Mouse (Mus musculus) neural tube, embryonic 14.5 days (tissue): ENCODE data around the gene Syngr4. TPM values are rescaled to one million over a fixed set of nuclear protein-coding genes. Genes with fewer than 3 reads are reported as not detected.
"Not testable (repeated sequence)": the region's sequence is repeated elsewhere in the genome, so short reads cannot be mapped to it uniquely, and the experiment has no call there.

Experiments
- ATAC-seq: fragments of 200-750 bp; cut with Nextera tagmentation; 2 replicates; pipeline ENCODE4 v1.8.0; 2017; ENCODE audit warnings: low read depth, mild to moderate bottlenecking, moderate TSS enrichment, moderate library complexity
- H3K27ac ChIP-seq: fragments of 300-500 bp; sonication (generic); 2 replicates; pipeline ENCODE4 v1.5.1; 2014; ENCODE audit warnings: low read depth, mild to moderate bottlenecking, control low read depth, low read length, moderate library complexity, mixed read lengths
- H3K27me3 ChIP-seq: fragments of 300-500 bp; sonication (generic); 2 replicates; pipeline ENCODE4 v1.6.1; 2014; ENCODE audit warnings: low read length; ENCODE audit not compliant: control insufficient read depth, insufficient read depth
- H3K36me3 ChIP-seq: fragments of 300-500 bp; sonication (generic); 2 replicates; pipeline ENCODE4 v1.6.1; 2014; ENCODE audit warnings: low read length, mixed read lengths; ENCODE audit not compliant: control insufficient read depth, insufficient read depth
- H3K4me1 ChIP-seq: fragments of 300-500 bp; sonication (generic); 2 replicates; pipeline ENCODE4 v1.6.1; 2014; ENCODE audit warnings: low read length; ENCODE audit not compliant: control insufficient read depth, insufficient read depth
- H3K4me2 ChIP-seq: fragments of 300-500 bp; sonication (generic); 2 replicates; pipeline ENCODE4 v1.6.1; 2014; ENCODE audit warnings: mild to moderate bottlenecking, low read depth, low read length, control low read depth
- H3K4me3 ChIP-seq: fragments of 300-500 bp; sonication (generic); 2 replicates; pipeline ENCODE4 v1.5.1; 2014; ENCODE audit warnings: low read depth, low read length, control low read depth, mixed read lengths
- H3K9ac ChIP-seq: fragments of 300-500 bp; sonication (generic); replicated peaks from 2 replicates; pipeline ENCODE4 v1.6.1; 2014; ENCODE audit warnings: low read depth, mild to moderate bottlenecking, control low read depth, low read length, mixed read lengths
- H3K9me3 ChIP-seq: fragments of 300-500 bp; sonication (generic); 2 replicates; pipeline ENCODE4 v1.6.1; 2016; ENCODE audit warnings: low read length; ENCODE audit not compliant: control insufficient read depth
- WGBS: fragments of 180-500 bp; shearing (Covaris S2); extraction: QIAGEN DNeasy Blood & Tissue Kit; methylation state at CpG from one replicate; pipeline ENCODE4 v1.1.7; 2014; 5-methylcytosine and 5-hydroxymethylcytosine counted together
- polyA plus RNA-seq: library from polyadenylated mRNA; unstranded; fragments of >200 nt; fragmentation: Nextera tagmentation; extraction: Ambion mirVana; gene quantifications from 2 replicates; pipeline ENCODE4 v1.2.1, GENCODE M21; 2014

Syngr4 gene
- 0.37 TPM in 1 of 2 replicates, not detected in the other for polyA plus RNA-seq

GRCm38 (mm10) chr7:45896517-45897257 lies at the start of gene Syngr4, which contains the start of gene Tmem143:
Gene Syngr4 (minus strand): TSS chr7:45896714.
Gene Tmem143 (plus strand): TSS chr7:45896941.
- no peaks in the 10 kb centered on the region for H3K27me3 ChIP-seq
- H3K4me3 ChIP-seq = peak within 1 kb of the TSS; percentile 46
- peak within 1 kb of the TSS; percentile 60 for H3K27ac ChIP-seq
- WGBS = 2% methylated on average over 40 of the region's 40 CpGs
- H3K36me3 ChIP-seq = no peaks in the 10 kb centered on the region
- peak; percentile 90 for ATAC-seq
- peak within 1 kb of the TSS; percentile 92 for H3K4me2 ChIP-seq
- H3K9ac ChIP-seq = peak within 1 kb of the TSS; percentile 62
- peaks cover 8% of the 10 kb centered on the region; the same call in 1 of the 2 replicates for H3K4me1 ChIP-seq
- no peaks in the 10 kb centered on the region for H3K9me3 ChIP-seq

GRCm38 (mm10) chr7:45943280-45943679 lies 46.8 kb upstream of the Syngr4 start:
- not testable (repeated sequence) for H3K4me2 ChIP-seq, H3K27me3 ChIP-seq, H3K9me3 ChIP-seq, H3K36me3 ChIP-seq, H3K4me1 ChIP-seq, H3K27ac ChIP-seq, H3K9ac ChIP-seq, ATAC-seq, H3K4me3 ChIP-seq
- 100% methylated on average over 1 of the region's 1 CpGs for WGBS

GRCm38 (mm10) chr7:45941986-45942385 lies 45.5 kb upstream of the Syngr4 start:
- H3K9me3 ChIP-seq = no peaks in the 10 kb centered on the region
- ATAC-seq = no peak
- no peak overlapping the region for H3K4me3 ChIP-seq
- no peaks in the 10 kb centered on the region for H3K36me3 ChIP-seq
- H3K4me2 ChIP-seq = no peak overlapping the region
- H3K9ac ChIP-seq = no peak overlapping the region
- WGBS = 91% methylated on average over 9 of the region's 9 CpGs
- no peaks in the 10 kb centered on the region for H3K4me1 ChIP-seq
- no peaks in the 10 kb centered on the region for H3K27me3 ChIP-seq
- H3K27ac ChIP-seq = no peak overlapping the region

- no peaks in the 10 kb centered on the region for H3K9me3 ChIP-seq
- no peak overlapping the region for H3K4me2 ChIP-seq
- no peaks in the 10 kb centered on the region for H3K36me3 ChIP-seq
- no peak overlapping the region for H3K27ac ChIP-seq
- H3K4me1 ChIP-seq = no peaks in the 10 kb centered on the region
- H3K4me3 ChIP-seq = no peak overlapping the region
- ATAC-seq = no peak
- H3K27me3 ChIP-seq = no peaks in the 10 kb centered on the region
- 36% methylated on average over 2 of the region's 2 CpGs for WGBS
- no peak overlapping the region for H3K9ac ChIP-seq
Measured at GRCm38 (mm10) chr7:45939836-45940235, 43.3 kb upstream of the Syngr4 start.

GRCm38 (mm10) chr7:45935114-45935513 lies 38.6 kb upstream of the Syngr4 start:
- ATAC-seq = peak; percentile 73; the same call in 1 of the 2 replicates
- WGBS = 29% methylated on average over 7 of the region's 7 CpGs
- Histone ChIP-seq H3K4me3 (no peak overlapping the region), H3K9ac (no peak overlapping the region), H3K4me2 (no peak overlapping the region), H3K27me3 (no peaks in the 10 kb centered on the region), H3K4me1 (no peaks in the 10 kb centered on the region), H3K36me3 (no peaks in the 10 kb centered on the region), H3K27ac (no peak overlapping the region), H3K9me3 (no peaks in the 10 kb centered on the region)

GRCm38 (mm10) chr7:45933766-45934165 lies 37.3 kb upstream of the Syngr4 start:
- WGBS = 87% methylated on average over 12 of the region's 12 CpGs
- H3K9ac ChIP-seq, H3K27me3 ChIP-seq, H3K9me3 ChIP-seq, H3K4me3 ChIP-seq, H3K27ac ChIP-seq, ATAC-seq, H3K36me3 ChIP-seq, H3K4me1 ChIP-seq, H3K4me2 ChIP-seq: not testable (repeated sequence)

- Histone ChIP-seq H3K36me3 (no peaks in the 10 kb centered on the region), H3K27me3 (no peaks in the 10 kb centered on the region), H3K9me3 (no peaks in the 10 kb centered on the region), H3K27ac (no peak overlapping the region), H3K4me3 (no peak overlapping the region), H3K4me2 (no peak overlapping the region), H3K9ac (no peak overlapping the region), H3K4me1 (no peaks in the 10 kb centered on the region)
- ATAC-seq = no peak
- WGBS = 94% methylated on average over 1 of the region's 1 CpGs
Measured at GRCm38 (mm10) chr7:45929688-45930087, 33.2 kb upstream of the Syngr4 start.

- Histone ChIP-seq H3K27ac (no peak overlapping the region), H3K4me2 (no peak overlapping the region), H3K4me1 (no peaks in the 10 kb centered on the region), H3K4me3 (no peak overlapping the region), H3K9me3 (no peaks in the 10 kb centered on the region), H3K36me3 (no peaks in the 10 kb centered on the region), H3K9ac (no peak overlapping the region), H3K27me3 (no peaks in the 10 kb centered on the region)
- ATAC-seq = no peak
- WGBS = 17% methylated on average over 22 of the region's 23 CpGs
Measured at GRCm38 (mm10) chr7:45928626-45929295, 32.2 kb upstream of the Syngr4 start.

- no peak for ATAC-seq
- Histone ChIP-seq H3K27me3 (0 out of 2 replicates have a peak, but pooled peaks cover 2% of the 10 kb centered on the region), H3K9me3 (no peaks in the 10 kb centered on the region), H3K9ac (no peak overlapping the region), H3K4me3 (peak overlapping the region; percentile 6; the same call in 1 of the 2 replicates), H3K36me3 (no peaks in the 10 kb centered on the region), H3K4me2 (peak overlapping the region; percentile 68), H3K27ac (no peak overlapping the region), H3K4me1 (0 out of 2 replicates have a peak, but pooled peaks cover 5% of the 10 kb centered on the region)
- 11% methylated on average over 14 of the region's 14 CpGs for WGBS
Measured at GRCm38 (mm10) chr7:45924429-45924816, 27.9 kb upstream of the Syngr4 start.
